Mouse (Mus musculus): ENCODE measurements around the gene Npas2. TPM values are rescaled to one million over a fixed set of nuclear protein-coding genes. Genes with fewer than 3 reads are reported as not detected.

Gene Npas2
- polyA plus RNA-seq, 1 experiment from 2014 or later, result 1.6 TPM

DNA sequence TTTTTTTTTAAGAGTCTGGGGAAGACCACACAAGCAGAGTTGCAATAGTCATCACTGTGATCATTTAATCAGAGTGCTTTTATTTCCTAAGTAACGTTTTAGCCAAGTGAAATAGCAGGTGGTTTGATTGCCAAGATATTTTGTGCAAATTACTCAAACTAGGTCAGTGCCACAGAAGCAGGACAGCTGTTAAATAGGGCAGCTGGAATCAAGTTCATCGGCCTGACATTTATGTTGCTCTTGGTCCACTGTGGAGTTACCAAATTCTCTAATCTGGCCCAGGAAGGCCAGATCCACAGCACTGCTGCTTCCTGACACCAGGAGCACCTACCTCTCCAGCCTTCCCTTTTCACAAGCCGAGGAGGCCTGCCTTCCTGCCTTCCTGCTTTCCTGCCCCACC, 94.9 kb downstream of the Npas2 start:
- 70% methylated on average over 3 of the region's 3 CpGs for WGBS
- ATAC-seq, result no peak

DNA sequence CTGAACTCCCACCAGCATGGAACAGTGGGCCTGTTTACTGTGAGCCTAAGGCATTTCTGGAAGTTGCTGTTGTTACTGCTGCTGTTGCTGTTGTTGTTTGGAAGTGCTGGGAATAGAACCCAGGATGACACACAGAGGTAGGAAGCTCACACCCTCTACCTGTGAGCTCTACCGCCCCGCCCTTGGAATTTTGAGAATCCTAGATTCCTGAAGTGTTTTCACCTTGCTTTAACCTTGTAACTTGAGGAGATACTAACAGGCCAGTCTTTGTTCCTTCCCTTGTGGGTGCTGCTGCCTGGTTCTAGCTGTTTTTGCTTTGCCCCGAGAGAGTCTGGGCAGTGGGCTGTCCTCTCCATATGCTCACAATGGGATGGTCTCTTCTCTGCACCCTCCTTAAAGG, 98.5 kb downstream of the Npas2 start:
- no peak overlapping the region for H3K27ac ChIP-seq (ENCODE audit: low read length)
- no peak overlapping the region for H3K4me2 ChIP-seq (ENCODE audit: low read length)
- no peak for ATAC-seq
- H3K27me3 ChIP-seq (replicated peaks; ENCODE audit: control insufficient read depth, insufficient read depth, low read length), result no peaks in the 10 kb centered on the region
- 83% methylated on average over 3 of the region's 3 CpGs for WGBS
- H3K36me3 ChIP-seq (ENCODE audit: control insufficient read depth, insufficient read depth), result no peaks in the 10 kb centered on the region
- no peaks in the 10 kb centered on the region for H3K9me3 ChIP-seq (ENCODE audit: control insufficient read depth, low read length)
- H3K4me3 ChIP-seq (replicated peaks; ENCODE audit: low read length), result no peak overlapping the region
- H3K4me1 ChIP-seq (replicated peaks; ENCODE audit: control insufficient read depth, insufficient read depth, low read length), result no peaks in the 10 kb centered on the region; the same call in 1 of the 2 replicates
- H3K9ac ChIP-seq (replicated peaks; ENCODE audit: low read depth, low read length), result no peak overlapping the region

More for the DNA sequence above, 94.9 kb downstream of the Npas2 start:
- no peak overlapping the region for H3K4me2 ChIP-seq (ENCODE audit: low read length)
- no peak overlapping the region for H3K27ac ChIP-seq (ENCODE audit: low read length)
- no peak overlapping the region for H3K9ac ChIP-seq (replicated peaks; ENCODE audit: low read depth, low read length)
- H3K4me1 ChIP-seq (replicated peaks; ENCODE audit: control insufficient read depth, insufficient read depth, low read length), result no peaks in the 10 kb centered on the region; the same call in 1 of the 2 replicates
- no peak overlapping the region for H3K4me3 ChIP-seq (replicated peaks; ENCODE audit: low read length)
- H3K9me3 ChIP-seq (ENCODE audit: control insufficient read depth, low read length), result no peaks in the 10 kb centered on the region
- no peaks in the 10 kb centered on the region for H3K36me3 ChIP-seq (ENCODE audit: control insufficient read depth, insufficient read depth)
- H3K27me3 ChIP-seq (replicated peaks; ENCODE audit: control insufficient read depth, insufficient read depth, low read length), result no peaks in the 10 kb centered on the region

DNA sequence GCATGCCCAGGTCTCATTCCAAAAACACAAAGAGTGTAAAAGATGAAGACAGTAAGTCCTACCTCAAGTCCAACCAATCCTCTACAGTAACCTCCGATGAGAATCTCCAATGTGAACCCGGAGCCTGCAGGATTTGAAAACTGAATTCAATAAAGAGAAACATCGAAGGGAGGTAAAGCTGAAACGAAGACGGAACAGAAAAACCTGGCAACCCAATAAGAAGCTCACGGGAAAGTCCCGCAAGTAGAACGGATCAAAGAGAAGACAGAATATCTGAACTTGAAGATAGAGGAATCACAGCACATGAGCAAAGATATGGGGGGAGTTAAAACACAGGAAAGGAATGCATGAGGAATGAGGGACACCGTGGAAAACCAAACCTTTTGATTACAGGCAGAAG, 104.8 kb downstream of the Npas2 start:
- Histone ChIP-seq H3K9me3 (ENCODE audit: control insufficient read depth, low read length) (no peaks in the 10 kb centered on the region), H3K27me3 (replicated peaks; ENCODE audit: control insufficient read depth, insufficient read depth, low read length) (no peaks in the 10 kb centered on the region), H3K4me1 (replicated peaks; ENCODE audit: control insufficient read depth, insufficient read depth, low read length) (no peaks in the 10 kb centered on the region), H3K9ac (replicated peaks; ENCODE audit: low read depth, low read length) (no peak overlapping the region), H3K27ac (ENCODE audit: low read length) (no peak overlapping the region), H3K4me3 (replicated peaks; ENCODE audit: low read length) (no peak overlapping the region), H3K36me3 (ENCODE audit: control insufficient read depth, insufficient read depth) (no peaks in the 10 kb centered on the region), H3K4me2 (ENCODE audit: low read length) (no peak overlapping the region)
- ATAC-seq, result no peak
- 94% methylated on average over 9 of the region's 9 CpGs for WGBS

DNA sequence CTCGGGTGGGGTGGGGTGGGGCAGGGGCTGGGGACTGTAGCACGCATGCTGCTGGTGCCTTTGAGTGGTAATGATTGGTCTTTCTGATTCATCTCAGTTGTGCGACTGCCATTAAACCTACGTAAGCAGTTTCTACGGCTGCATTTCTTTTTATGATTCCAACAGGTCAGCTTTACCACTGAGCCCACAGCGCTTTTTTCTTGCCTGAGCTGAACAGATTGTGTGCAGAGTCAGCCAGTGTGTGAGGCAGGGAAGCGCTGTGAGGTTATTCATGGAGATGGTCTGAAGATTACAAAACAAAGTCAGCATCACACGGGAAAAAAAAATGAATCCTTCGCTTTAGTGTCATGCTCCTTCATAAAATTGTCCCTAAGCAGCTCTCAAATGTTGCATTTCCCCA, 106.7 kb downstream of the Npas2 start:
- H3K4me3 ChIP-seq (replicated peaks; ENCODE audit: low read length), result no peak overlapping the region
- H3K4me1 ChIP-seq (replicated peaks; ENCODE audit: control insufficient read depth, insufficient read depth, low read length), result no peaks in the 10 kb centered on the region
- no peak for ATAC-seq

DNA sequence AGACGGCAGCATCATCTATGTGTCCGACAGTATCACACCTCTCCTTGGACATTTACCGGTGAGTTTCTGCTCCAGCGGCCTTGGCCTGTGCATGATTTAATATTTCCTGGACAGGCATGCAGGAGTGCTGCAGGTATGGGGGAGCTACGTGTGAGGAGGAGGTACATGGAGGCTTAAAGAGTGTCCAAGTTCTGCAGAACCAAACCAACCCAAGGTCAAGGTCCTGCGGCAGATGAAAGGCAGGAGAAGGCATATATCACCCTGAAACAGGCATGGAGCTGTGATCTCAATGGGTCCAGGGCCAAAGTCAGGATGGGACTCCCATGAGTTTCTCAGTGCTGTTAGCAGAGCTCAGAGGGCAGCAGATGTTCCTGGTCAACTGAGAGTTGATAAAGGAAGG, 107.1 kb downstream of the Npas2 start:
- Histone ChIP-seq H3K27ac (ENCODE audit: low read length) (no peak overlapping the region), H3K9ac (replicated peaks; ENCODE audit: low read depth, low read length) (no peak overlapping the region), H3K4me3 (replicated peaks; ENCODE audit: low read length) (no peak overlapping the region), H3K4me1 (replicated peaks; ENCODE audit: control insufficient read depth, insufficient read depth, low read length) (no peaks in the 10 kb centered on the region), H3K9me3 (ENCODE audit: control insufficient read depth, low read length) (no peaks in the 10 kb centered on the region), H3K4me2 (ENCODE audit: low read length) (no peak overlapping the region), H3K36me3 (ENCODE audit: control insufficient read depth, insufficient read depth) (no peaks in the 10 kb centered on the region), H3K27me3 (replicated peaks; ENCODE audit: control insufficient read depth, insufficient read depth, low read length) (no peaks in the 10 kb centered on the region)
- WGBS, result 92% methylated on average over 6 of the region's 6 CpGs
- ATAC-seq, result no peak

More for the DNA sequence above, 106.7 kb downstream of the Npas2 start:
- Histone ChIP-seq H3K9me3 (ENCODE audit: control insufficient read depth, low read length) (no peaks in the 10 kb centered on the region), H3K27ac (ENCODE audit: low read length) (no peak overlapping the region), H3K9ac (replicated peaks; ENCODE audit: low read depth, low read length) (no peak overlapping the region), H3K27me3 (replicated peaks; ENCODE audit: control insufficient read depth, insufficient read depth, low read length) (no peaks in the 10 kb centered on the region), H3K36me3 (ENCODE audit: control insufficient read depth, insufficient read depth) (no peaks in the 10 kb centered on the region), H3K4me2 (ENCODE audit: low read length) (no peak overlapping the region)
- WGBS, result 86% methylated on average over 9 of the region's 9 CpGs

DNA sequence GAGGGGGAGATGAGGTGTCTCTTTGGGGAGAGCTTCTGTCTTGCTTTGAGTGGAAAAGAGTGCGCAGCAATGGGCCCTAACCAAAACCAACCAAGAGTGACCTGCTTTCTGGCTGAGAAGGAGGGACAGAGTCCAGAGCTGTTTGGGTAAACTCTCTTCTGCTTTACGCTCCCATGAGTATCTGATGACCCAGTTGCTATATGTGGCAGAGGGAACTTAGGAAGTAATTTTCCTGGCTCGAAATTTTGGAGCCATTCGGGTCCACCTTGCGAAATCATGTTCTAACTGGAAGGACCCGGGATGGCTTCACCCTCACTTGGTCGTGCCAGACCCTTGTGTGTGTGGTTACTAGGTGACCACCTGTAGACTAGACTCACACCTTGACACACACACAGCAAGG, 108.7 kb downstream of the Npas2 start:
- no peak overlapping the region for H3K27ac ChIP-seq (ENCODE audit: low read length)
- H3K27me3 ChIP-seq (replicated peaks; ENCODE audit: control insufficient read depth, insufficient read depth, low read length), result no peaks in the 10 kb centered on the region
- H3K4me3 ChIP-seq (replicated peaks; ENCODE audit: low read length), result no peak overlapping the region
- no peaks in the 10 kb centered on the region for H3K36me3 ChIP-seq (ENCODE audit: control insufficient read depth, insufficient read depth)
- 95% methylated on average over 7 of the region's 7 CpGs for WGBS
- H3K9ac ChIP-seq (replicated peaks; ENCODE audit: low read depth, low read length), result no peak overlapping the region
- H3K9me3 ChIP-seq (ENCODE audit: control insufficient read depth, low read length), result no peaks in the 10 kb centered on the region
- ATAC-seq, result no peak
- no peaks in the 10 kb centered on the region for H3K4me1 ChIP-seq (replicated peaks; ENCODE audit: control insufficient read depth, insufficient read depth, low read length)
- H3K4me2 ChIP-seq (ENCODE audit: low read length), result no peak overlapping the region

DNA sequence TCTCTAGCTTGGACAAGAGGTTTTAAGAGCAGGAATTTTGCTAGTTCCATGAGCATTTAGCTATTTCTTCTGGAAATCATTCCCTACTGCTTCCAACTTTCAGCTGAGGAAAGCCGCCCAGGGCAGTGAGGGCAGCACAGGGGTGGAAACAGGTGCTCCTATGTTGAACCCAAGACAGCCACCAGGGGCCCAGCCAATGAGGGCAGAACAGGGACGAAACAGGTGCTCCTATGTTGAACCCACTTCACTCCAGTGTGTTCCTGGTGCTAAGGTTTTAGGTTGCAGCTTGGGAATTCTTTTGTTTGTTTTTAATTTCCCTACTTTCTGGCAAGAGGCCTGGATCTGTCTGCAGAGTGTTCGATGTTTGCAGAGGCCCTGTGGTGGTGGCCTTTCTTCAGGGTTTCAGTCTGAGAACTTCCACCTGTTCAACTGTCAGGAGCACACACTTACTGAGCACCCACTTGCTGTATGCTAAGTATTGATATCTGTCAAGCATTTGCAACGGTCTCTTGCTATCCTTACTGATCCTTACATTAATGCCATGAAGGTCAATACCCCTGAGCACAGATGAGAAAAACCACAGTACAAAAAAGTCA, 109.6 kb downstream of the Npas2 start:
- WGBS, result 68% methylated on average over 4 of the region's 4 CpGs
- Histone ChIP-seq H3K9me3 (ENCODE audit: control insufficient read depth, low read length) (no peaks in the 10 kb centered on the region), H3K27ac (ENCODE audit: low read length) (no peak overlapping the region), H3K4me3 (replicated peaks; ENCODE audit: low read length) (no peak overlapping the region), H3K9ac (replicated peaks; ENCODE audit: low read depth, low read length) (no peak overlapping the region), H3K4me1 (replicated peaks; ENCODE audit: control insufficient read depth, insufficient read depth, low read length) (no peaks in the 10 kb centered on the region), H3K36me3 (ENCODE audit: control insufficient read depth, insufficient read depth) (no peaks in the 10 kb centered on the region), H3K4me2 (ENCODE audit: low read length) (no peak overlapping the region), H3K27me3 (replicated peaks; ENCODE audit: control insufficient read depth, insufficient read depth, low read length) (no peaks in the 10 kb centered on the region)
- no peak for ATAC-seq

DNA sequence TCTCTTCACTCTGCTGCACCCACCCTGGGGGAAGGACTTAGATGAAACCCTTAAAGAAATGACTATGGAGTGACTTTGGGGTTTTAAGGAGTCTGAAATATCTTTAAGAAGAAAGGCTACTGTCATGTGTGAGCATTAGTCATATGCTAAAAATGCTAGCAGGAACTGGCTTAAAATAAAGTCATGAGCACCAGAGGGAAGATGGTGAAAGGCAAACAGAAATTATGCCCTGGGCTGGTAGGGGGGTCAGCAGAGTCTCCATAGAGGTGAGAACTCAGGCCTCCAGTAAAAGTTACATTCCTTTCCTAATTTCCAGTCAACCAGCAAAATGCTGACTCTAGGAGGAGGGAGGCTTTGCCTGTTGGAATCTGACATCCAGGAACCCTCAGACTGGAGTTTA, 113.8 kb downstream of the Npas2 start:
- no peaks in the 10 kb centered on the region for H3K36me3 ChIP-seq (ENCODE audit: control insufficient read depth, insufficient read depth)

DNA sequence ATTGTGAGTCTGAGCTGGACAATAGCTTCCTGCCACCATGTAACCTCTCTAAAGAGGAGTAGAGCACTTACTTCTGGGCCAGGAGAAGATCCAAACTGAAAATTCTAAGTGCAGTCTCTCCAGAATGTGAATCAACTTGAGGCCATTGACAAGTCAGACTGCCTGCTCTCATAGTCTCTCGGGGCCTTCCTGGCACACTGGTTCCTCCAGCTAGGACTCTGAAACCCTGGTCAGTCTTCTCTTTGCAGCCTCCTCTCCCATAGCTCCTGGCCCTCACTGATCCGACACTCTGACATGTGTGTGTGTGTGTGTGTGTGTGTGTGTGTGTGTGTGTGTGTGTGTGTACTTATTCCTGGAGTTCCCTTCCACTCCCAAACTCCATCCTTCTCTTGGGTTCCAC, 114.4 kb downstream of the Npas2 start:
- Histone ChIP-seq H3K4me3 (replicated peaks; ENCODE audit: low read length) (no peak overlapping the region), H3K4me1 (replicated peaks; ENCODE audit: control insufficient read depth, insufficient read depth, low read length) (peaks cover 7% of the 10 kb centered on the region), H3K27me3 (replicated peaks; ENCODE audit: control insufficient read depth, insufficient read depth, low read length) (no peaks in the 10 kb centered on the region), H3K4me2 (ENCODE audit: low read length) (no peak overlapping the region), H3K9ac (replicated peaks; ENCODE audit: low read depth, low read length) (no peak overlapping the region), H3K9me3 (ENCODE audit: control insufficient read depth, low read length) (no peaks in the 10 kb centered on the region), H3K36me3 (ENCODE audit: control insufficient read depth, insufficient read depth) (no peaks in the 10 kb centered on the region), H3K27ac (ENCODE audit: low read length) (no peak overlapping the region)
- 88% methylated on average over 2 of the region's 2 CpGs for WGBS
- no peak for ATAC-seq

More for the DNA sequence above, 113.8 kb downstream of the Npas2 start:
- Histone ChIP-seq H3K9ac (replicated peaks; ENCODE audit: low read depth, low read length) (no peak overlapping the region), H3K4me2 (ENCODE audit: low read length) (no peak overlapping the region), H3K27me3 (replicated peaks; ENCODE audit: control insufficient read depth, insufficient read depth, low read length) (no peaks in the 10 kb centered on the region), H3K9me3 (ENCODE audit: control insufficient read depth, low read length) (no peaks in the 10 kb centered on the region), H3K4me1 (replicated peaks; ENCODE audit: control insufficient read depth, insufficient read depth, low read length) (peaks cover 1% of the 10 kb centered on the region), H3K4me3 (replicated peaks; ENCODE audit: low read length) (no peak overlapping the region), H3K27ac (ENCODE audit: low read length) (no peak overlapping the region)
- no peak for ATAC-seq

DNA sequence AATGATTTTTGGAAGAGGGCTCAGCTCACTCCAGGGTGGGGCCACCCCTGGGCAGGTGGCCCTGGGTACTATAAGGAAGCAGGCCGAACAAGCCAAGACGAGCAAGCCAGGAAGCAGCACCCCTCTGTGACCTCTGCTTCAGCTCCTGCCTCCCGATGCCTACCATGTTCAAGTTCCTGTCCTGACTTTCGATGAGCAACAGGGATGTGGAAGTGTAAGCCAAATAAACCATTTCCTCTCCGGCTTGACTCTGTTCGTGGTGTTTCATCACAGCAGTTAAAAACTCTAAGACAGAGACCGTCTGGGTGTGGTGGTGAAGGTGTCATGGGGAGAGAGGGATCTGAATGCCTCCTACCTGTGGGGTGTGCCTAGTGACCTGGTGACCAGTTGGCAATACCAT, 116.0 kb downstream of the Npas2 start:
- H3K27ac ChIP-seq (ENCODE audit: low read length), result no peak overlapping the region
- ATAC-seq, result no peak
- WGBS, result 89% methylated on average over 7 of the region's 7 CpGs
- H3K4me3 ChIP-seq (replicated peaks; ENCODE audit: low read length), result no peak overlapping the region
- no peak overlapping the region for H3K4me2 ChIP-seq (ENCODE audit: low read length)
- H3K9me3 ChIP-seq (ENCODE audit: control insufficient read depth, low read length), result no peaks in the 10 kb centered on the region
- H3K36me3 ChIP-seq (ENCODE audit: control insufficient read depth, insufficient read depth), result no peaks in the 10 kb centered on the region
- H3K9ac ChIP-seq (replicated peaks; ENCODE audit: low read depth, low read length), result no peak overlapping the region
- no peaks in the 10 kb centered on the region for H3K27me3 ChIP-seq (replicated peaks; ENCODE audit: control insufficient read depth, insufficient read depth, low read length)
- H3K4me1 ChIP-seq (replicated peaks; ENCODE audit: control insufficient read depth, insufficient read depth, low read length), result peaks cover 11% of the 10 kb centered on the region

Data from forebrain, embryonic 16.5 days (tissue).